Mouse (Mus musculus) neural tube, embryonic 11.5 days (tissue): ENCODE measurements at regions not wholly inside any gene's neighbourhood (a gene's known extent, or its start where the extent isn't known, plus 50 kb on each side); places are given as distances from the start of the nearest gene placed in this dataset.
A peak's percentile ranks its signal among the peaks of the same experiment; 100 is the strongest.

Experiments used
- ATAC-seq: fragments of 200-750 bp; cut with Nextera tagmentation; 2 replicates; pipeline ENCODE4 v1.8.0; 2017; ENCODE audit warnings: moderate number of reproducible peaks, mild to moderate bottlenecking, moderate TSS enrichment, moderate library complexity; ENCODE audit not compliant: insufficient read depth, low FRiP score, low TSS enrichment
- DNase-seq: peaks from one replicate; pipeline ENCODE4 v3.0.0-alpha.2; 2015; ENCODE audit warnings: low spot score
- H3K27ac ChIP-seq: fragments of 300-500 bp; sonication (generic); 2 replicates; pipeline ENCODE4 v1.5.1; 2014; ENCODE audit warnings: low read depth, mild to moderate bottlenecking, low read length
- H3K27me3 ChIP-seq: fragments of 300-500 bp; sonication (generic); 2 replicates; pipeline ENCODE4 v1.6.1; 2014; ENCODE audit warnings: mild to moderate bottlenecking, low read length, mixed read lengths; ENCODE audit not compliant: control insufficient read depth, insufficient read depth
- H3K36me3 ChIP-seq: fragments of 300-500 bp; sonication (generic); 2 replicates; pipeline ENCODE4 v1.6.1; 2014; ENCODE audit warnings: mild to moderate bottlenecking, low read length, moderate library complexity, mixed read lengths; ENCODE audit not compliant: control insufficient read depth, insufficient read depth
- H3K4me1 ChIP-seq: fragments of 300-500 bp; sonication (generic); 2 replicates; pipeline ENCODE4 v1.6.1; 2014; ENCODE audit warnings: low read length, mixed read lengths; ENCODE audit not compliant: control insufficient read depth, insufficient read depth
- H3K4me2 ChIP-seq: fragments of 300-500 bp; sonication (generic); 2 replicates; pipeline ENCODE4 v1.6.1; 2014; ENCODE audit warnings: low read depth, mild to moderate bottlenecking, moderate library complexity
- H3K4me3 ChIP-seq: fragments of 300-500 bp; sonication (generic); 2 replicates; pipeline ENCODE4 v1.5.1; 2014; ENCODE audit warnings: low read depth, low read length
- H3K9ac ChIP-seq: fragments of 300-500 bp; sonication (generic); 2 replicates; pipeline ENCODE4 v1.6.1; 2014; ENCODE audit warnings: mild to moderate bottlenecking, low read length
- H3K9me3 ChIP-seq: fragments of 300-500 bp; sonication (generic); 2 replicates; pipeline ENCODE4 v1.6.1; 2016; ENCODE audit warnings: low read length; ENCODE audit not compliant: control insufficient read depth
- WGBS: fragments of 180-500 bp; shearing (Covaris S2); extraction: QIAGEN DNeasy Blood & Tissue Kit; methylation state at CpG from one replicate; pipeline ENCODE4 v1.1.7; 2014; 5-methylcytosine and 5-hydroxymethylcytosine counted together

GRCm38 (mm10) chr6:121560852-121561251 is 74.3 kb upstream of the A2m start:
- no peak overlapping the region for H3K9ac ChIP-seq
- no peaks in the 10 kb centered on the region for H3K27me3 ChIP-seq
- no peaks in the 10 kb centered on the region for H3K4me1 ChIP-seq
- DNase-seq (peak; percentile 59), ATAC-seq (peak; percentile 48; the same call in 1 of the 2 replicates)
- no peaks in the 10 kb centered on the region for H3K9me3 ChIP-seq
- H3K27ac ChIP-seq = no peak overlapping the region
- 12% methylated on average over 3 of the region's 3 CpGs for WGBS
- H3K4me3 ChIP-seq = no peak overlapping the region
- no peaks in the 10 kb centered on the region for H3K36me3 ChIP-seq
- H3K4me2 ChIP-seq = no peak overlapping the region

GRCm38 (mm10) chr6:121560393-121560793 is 74.8 kb upstream of the A2m start:
- DNase-seq = no peak
- Histone ChIP-seq H3K4me3 (no peak overlapping the region), H3K9ac (no peak overlapping the region), H3K4me2 (no peak overlapping the region), H3K36me3 (no peaks in the 10 kb centered on the region), H3K27ac (no peak overlapping the region), H3K4me1 (no peaks in the 10 kb centered on the region), H3K9me3 (no peaks in the 10 kb centered on the region), H3K27me3 (no peaks in the 10 kb centered on the region)
- no peak for ATAC-seq
- WGBS = 30% methylated on average over 1 of the region's 1 CpGs

- no peak overlapping the region for H3K9ac ChIP-seq
- no peaks in the 10 kb centered on the region for H3K36me3 ChIP-seq
- no peak overlapping the region for H3K4me2 ChIP-seq
- H3K27me3 ChIP-seq = no peaks in the 10 kb centered on the region
- no peaks in the 10 kb centered on the region for H3K4me1 ChIP-seq
- WGBS = 4% methylated on average over 3 of the region's 3 CpGs
- H3K9me3 ChIP-seq = no peaks in the 10 kb centered on the region
- peak; percentile 59 for DNase-seq
- no peak overlapping the region for H3K4me3 ChIP-seq
- no peak overlapping the region for H3K27ac ChIP-seq
- ATAC-seq = no peak
These were observed 78.7 kb upstream of the A2m start for GRCm38 (mm10) chr6:121556481-121556880.

- no peak for ATAC-seq
- H3K4me2 ChIP-seq = no peak overlapping the region
- H3K36me3 ChIP-seq = no peaks in the 10 kb centered on the region
- no peak overlapping the region for H3K27ac ChIP-seq
- no peak overlapping the region for H3K4me3 ChIP-seq
- no peak for DNase-seq
- no peaks in the 10 kb centered on the region for H3K27me3 ChIP-seq
- H3K4me1 ChIP-seq = no peaks in the 10 kb centered on the region
- 83% methylated on average over 2 of the region's 2 CpGs for WGBS
- no peaks in the 10 kb centered on the region for H3K9me3 ChIP-seq
- no peak overlapping the region for H3K9ac ChIP-seq
These were observed 80.1 kb upstream of the Iqsec3 start for GRCm38 (mm10) chr6:121553501-121554132.

GRCm38 (mm10) chr6:121533521-121533920 is 60.0 kb upstream of the Iqsec3 start:
- 79% methylated on average over 7 of the region's 7 CpGs for WGBS
- no peak for DNase-seq
- H3K4me3 ChIP-seq = no peak overlapping the region

GRCm38 (mm10) chr6:121532926-121533325 is 59.4 kb upstream of the Iqsec3 start:
- H3K27ac ChIP-seq = no peak overlapping the region
- no peaks in the 10 kb centered on the region for H3K4me1 ChIP-seq
- H3K27me3 ChIP-seq = no peaks in the 10 kb centered on the region
- H3K9me3 ChIP-seq = no peaks in the 10 kb centered on the region
- no peaks in the 10 kb centered on the region for H3K36me3 ChIP-seq
- peak; percentile 81 for DNase-seq
- no peak overlapping the region for H3K9ac ChIP-seq
- WGBS = 5% methylated on average over 3 of the region's 3 CpGs
- no peak overlapping the region for H3K4me2 ChIP-seq
- H3K4me3 ChIP-seq = no peak overlapping the region
- ATAC-seq = peak; percentile 62

More at GRCm38 (mm10) chr6:121533521-121533920, 60.0 kb upstream of the Iqsec3 start:
- H3K27me3 ChIP-seq = no peaks in the 10 kb centered on the region
- ATAC-seq = no peak
- no peaks in the 10 kb centered on the region for H3K4me1 ChIP-seq
- no peak overlapping the region for H3K9ac ChIP-seq
- no peaks in the 10 kb centered on the region for H3K9me3 ChIP-seq
- H3K36me3 ChIP-seq = no peaks in the 10 kb centered on the region
- no peak overlapping the region for H3K4me2 ChIP-seq
- no peak overlapping the region for H3K27ac ChIP-seq

GRCm38 (mm10) chr6:121531825-121532389 is 58.4 kb upstream of the Iqsec3 start:
- Histone ChIP-seq H3K4me3 (no peak overlapping the region), H3K36me3 (no peaks in the 10 kb centered on the region), H3K4me2 (no peak overlapping the region), H3K27me3 (no peaks in the 10 kb centered on the region), H3K9ac (no peak overlapping the region), H3K4me1 (no peaks in the 10 kb centered on the region), H3K27ac (no peak overlapping the region), H3K9me3 (no peaks in the 10 kb centered on the region)
- DNase-seq (no peak), ATAC-seq (0 out of 2 replicates have a peak, but pooled peaks have one; percentile 35)
- 68% methylated on average over 13 of the region's 13 CpGs for WGBS

- Histone ChIP-seq H3K9me3 (no peaks in the 10 kb centered on the region), H3K27ac (no peak overlapping the region), H3K27me3 (no peaks in the 10 kb centered on the region), H3K4me1 (peaks cover 6% of the 10 kb centered on the region; the same call in 1 of the 2 replicates), H3K36me3 (no peaks in the 10 kb centered on the region), H3K9ac (no peak overlapping the region), H3K4me2 (no peak overlapping the region), H3K4me3 (no peak overlapping the region)
- 84% methylated on average over 4 of the region's 4 CpGs for WGBS
- ATAC-seq (no peak), DNase-seq (no peak)
These were observed 53.8 kb upstream of the Iqsec3 start for GRCm38 (mm10) chr6:121527281-121527680.

GRCm38 (mm10) chr6:121526121-121526520 is 52.6 kb upstream of the Iqsec3 start:
- DNase-seq (no peak), ATAC-seq (no peak)
- Histone ChIP-seq H3K4me2 (no peak overlapping the region), H3K36me3 (no peaks in the 10 kb centered on the region), H3K4me1 (peaks cover 6% of the 10 kb centered on the region; the same call in 1 of the 2 replicates), H3K9ac (no peak overlapping the region), H3K9me3 (no peaks in the 10 kb centered on the region), H3K27ac (no peak overlapping the region), H3K27me3 (no peaks in the 10 kb centered on the region), H3K4me3 (no peak overlapping the region)
- WGBS = 84% methylated on average over 2 of the region's 2 CpGs
